Mouse (Mus musculus) c-Kit-positive CD71-positive TER-119-positive erythroid progenitor cells, embryonic 14.5 days (primary cell): Measurements from ENCODE around the gene Ttc6.

Experiments used
- DNase-seq: peaks from one replicate; pipeline ENCODE4 v3.0.0-alpha.2; 2013; ENCODE audit warnings: low spot score

Ttc6 gene

DNA sequence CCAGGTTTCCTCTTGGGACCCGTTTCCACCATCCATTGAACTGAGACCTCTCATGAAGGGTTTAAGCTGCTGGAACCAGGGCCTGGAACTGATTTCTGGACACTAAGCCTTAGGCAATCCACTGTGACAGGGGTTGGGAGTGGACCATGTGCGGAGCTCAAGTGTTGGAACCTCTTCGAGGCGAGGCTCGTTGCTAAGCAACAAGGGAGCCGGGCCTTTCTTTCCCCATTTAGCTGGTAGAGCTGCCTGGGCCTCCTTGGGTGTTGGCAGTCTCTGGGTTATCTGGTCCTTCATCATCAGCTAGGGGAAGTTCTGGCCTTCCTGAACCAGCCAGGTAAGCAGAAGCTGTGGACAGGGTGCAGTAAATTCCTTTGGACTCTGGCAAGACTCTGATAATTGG lies at the start of gene Ttc6:
Ttc6 (plus strand) TSS at position 205 of the 400 bp plus-strand sequence.
- DNase-seq, result no peak

DNA sequence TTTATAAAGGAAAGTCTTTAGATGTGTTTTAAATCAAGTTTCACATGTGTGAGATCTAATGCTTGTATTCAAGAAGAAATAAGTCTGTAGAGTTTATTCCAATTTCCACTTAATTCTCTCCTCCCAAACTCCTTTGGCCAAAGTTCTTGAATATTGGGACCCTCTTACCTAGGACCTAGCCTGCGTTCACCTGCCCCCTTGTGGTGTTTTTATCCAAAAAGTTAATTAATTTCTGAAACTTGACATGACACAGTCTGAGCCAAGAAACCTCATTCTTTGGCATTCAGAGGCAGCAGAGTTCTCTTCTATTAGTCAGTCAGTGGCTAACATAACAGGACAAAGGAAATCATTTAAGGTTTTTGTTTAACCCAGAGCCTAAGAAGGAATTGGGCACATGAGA lies 49.4 kb upstream of the Ttc6 start:
- no peak for DNase-seq

DNA sequence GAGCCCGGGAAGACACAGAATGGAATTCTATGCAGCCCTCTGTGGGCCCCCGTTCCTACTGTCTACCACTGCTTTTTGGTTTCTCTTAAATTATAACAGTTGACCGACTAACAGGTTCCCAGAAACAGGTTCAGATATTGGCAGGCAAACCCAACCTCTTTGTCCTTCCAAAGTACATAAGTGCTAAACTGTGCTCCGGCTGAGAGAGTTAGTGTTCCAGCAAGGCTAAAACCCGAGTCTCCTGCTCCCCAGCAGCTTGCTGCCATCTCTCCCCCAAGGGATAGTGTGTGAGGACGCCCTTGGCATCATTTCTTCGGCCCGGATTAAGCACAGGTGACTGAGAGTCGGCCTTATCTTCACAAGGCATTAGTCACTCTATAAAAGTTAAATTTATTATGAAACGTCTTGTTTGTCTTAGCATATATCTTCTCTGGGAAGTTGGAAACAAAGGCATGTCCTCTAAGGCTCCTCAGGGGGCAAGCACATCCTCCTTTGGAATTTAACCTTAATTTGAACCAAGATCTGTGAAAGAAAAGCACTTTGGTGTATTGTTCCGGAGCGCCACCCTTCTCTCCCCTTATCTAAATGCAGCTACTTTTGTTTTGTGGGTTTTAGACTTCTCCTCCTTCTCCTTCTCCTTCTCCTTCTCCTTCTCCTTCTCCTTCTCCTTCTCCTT lies 48.1 kb upstream of the Ttc6 start:
- no peak for DNase-seq

DNA sequence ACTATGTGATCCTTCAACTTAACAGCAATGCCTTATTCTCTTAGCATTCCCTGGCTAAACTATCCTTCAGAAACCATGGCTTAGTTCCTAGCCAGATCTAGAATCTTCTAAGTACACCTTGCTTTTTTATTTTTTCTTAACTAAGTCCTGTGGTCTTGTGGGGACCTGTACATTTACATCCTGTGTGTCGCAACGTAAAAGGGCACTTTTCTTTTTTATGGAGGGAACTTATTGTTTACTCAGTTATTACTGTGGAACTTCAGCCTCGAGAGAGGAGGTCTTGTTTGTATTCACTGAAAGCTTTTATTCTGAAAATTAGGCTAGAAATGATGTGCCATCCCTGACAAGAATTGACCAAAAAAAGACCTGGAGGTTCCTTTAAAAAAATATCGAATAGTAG lies 35.6 kb upstream of the Ttc6 start:
- DNase-seq, result no peak

DNA sequence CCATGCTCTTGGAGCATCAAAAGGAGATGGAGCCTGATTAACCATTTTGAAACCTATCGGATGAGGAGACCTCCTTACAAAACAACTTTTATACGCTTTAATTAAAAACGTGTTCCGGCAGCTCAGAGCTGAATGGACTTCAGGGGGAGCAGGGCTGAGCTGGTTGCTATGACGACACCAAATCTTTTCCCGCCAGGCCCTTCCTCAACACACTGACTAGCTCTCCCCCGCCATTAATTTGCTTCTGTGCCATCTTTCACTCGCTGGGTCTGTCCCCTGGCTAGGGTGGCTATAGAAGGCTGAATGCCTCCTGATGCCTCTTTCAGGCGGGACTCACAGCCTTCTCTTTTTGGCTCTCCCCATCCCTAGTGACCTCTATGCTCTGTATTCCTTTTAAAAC lies 33.4 kb upstream of the Ttc6 start:
- no peak for DNase-seq

DNA sequence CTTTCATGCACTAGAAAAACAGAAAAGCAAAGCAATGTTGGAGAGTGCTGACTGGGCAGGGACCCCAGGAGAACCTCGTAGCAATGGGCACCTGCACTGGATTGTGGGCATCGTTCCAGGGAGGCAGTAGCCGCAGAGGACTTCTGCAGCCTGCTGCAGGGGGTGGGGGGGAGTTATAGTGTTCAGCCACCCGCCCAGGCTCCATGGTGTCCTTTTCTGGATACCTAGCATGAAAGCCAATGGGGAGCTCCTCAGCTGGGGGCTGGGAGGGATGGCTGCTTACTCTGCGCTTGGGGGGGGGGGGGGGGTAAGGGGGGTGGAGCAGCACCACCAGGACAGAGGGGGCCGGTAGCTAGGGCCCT lies 29.4 kb upstream of the Ttc6 start:
- DNase-seq, result no peak

DNA sequence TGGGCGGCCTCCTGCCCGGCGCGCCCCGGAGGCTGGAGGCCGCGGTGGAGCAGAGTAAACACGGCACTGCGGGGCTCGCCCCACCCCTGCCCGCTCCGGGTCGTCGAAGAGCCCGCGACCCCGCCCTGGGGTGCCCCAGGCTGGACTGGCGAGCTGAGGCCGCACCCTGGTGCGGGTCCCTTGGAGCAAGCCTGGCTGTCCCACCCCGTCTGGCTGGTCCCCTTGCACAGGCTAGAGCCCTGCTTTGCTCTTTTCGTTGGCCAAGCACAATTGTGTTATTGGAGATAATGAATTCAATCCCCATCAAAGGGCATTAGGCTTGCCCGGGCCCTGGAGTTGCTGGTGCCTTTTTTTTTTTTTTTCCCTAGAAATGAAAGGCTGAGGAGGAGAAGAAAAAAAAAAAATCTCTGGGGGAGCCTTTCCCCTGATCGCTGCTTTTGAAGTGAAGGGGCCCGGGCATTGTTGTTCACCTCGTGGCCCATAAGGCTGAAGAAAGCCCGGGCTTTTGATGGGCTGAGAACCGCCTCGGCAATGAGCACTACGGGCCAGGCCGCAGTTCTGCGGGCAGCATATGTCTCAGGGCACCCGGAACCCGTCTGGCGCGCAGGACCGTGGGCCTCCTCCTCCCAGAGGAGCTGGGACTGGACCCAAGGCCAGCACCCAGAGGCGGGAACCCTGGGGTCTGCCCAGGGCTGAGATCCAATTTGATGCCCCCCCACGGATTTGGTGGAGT lies 28.9 kb upstream of the Ttc6 start:
- no peak for DNase-seq

DNA sequence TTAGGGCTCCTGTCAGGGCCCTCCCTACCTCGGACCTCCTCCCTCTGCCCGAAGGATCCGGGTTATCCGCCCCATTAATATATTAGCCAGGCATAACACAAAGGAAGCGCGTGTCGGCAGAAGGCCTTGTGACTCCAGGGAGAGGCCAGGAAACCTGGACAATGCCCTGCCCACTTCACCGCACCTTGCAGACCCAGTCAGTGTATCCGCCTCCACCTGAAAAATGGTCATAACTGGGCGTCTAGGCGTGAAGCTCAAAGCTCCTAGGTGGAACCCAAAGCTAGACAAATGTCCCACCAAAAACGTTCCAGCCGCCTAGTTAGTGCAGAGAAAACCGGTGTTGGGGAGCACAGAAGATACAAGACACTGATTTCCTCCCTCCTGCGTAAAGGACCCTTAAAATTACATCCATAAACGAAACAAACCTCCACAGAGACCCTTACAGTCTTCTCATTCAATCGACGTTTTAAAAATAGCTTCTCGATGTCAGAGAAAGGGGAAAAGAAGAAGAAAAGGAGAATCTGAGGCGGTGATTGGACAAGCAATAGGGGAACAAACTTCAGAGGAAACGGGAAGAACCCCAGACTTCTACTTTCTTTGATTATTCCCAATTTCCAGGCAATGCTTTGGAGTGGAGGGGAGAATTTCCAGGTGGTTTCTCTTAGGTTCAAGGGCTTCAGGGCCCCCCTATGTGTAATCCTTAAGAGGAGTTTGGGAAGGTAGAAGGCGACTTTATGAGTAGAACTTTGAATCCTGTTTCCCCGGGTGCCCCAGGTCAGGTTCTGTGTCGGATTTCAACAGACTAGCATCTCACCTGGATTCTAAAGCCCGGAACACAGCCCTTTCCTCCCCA lies 27.6 kb upstream of the Ttc6 start:
- no peak for DNase-seq

DNA sequence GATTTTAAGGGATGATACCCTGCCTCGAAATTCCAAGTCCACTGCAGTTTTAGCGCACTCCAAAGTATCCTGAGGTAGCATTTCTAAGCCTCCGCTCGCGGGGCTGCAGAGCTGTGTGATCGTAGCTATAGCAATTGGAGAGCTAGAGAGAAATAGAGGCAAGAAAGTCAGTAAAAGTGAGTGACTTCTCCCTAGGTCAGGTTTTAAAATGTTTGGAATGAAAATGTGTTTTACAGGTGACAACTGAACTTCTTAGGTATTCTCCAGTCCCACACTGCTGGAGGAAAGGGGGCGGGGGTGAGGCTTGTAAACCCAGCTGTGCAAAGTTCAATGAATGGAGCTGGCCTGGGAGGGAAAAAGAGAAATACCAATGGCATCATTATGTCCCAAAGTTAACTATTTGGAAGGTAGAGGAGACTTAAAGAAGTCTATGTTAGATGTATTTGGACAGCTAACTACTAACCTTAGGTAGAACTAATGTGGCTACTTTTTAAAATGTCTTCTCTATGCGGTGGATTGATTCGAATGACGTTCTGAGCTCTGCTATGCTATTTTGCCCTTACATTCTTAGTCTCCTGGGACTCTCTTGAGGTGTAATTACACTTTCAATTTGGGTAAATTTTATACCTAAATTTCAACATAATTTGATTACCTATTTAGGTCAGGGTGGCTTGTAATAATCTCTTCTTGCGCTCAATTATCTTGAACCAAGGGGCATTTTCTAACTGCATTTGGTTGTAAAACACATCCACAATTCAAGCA lies 26.8 kb upstream of the Ttc6 start:
- no peak for DNase-seq

DNA sequence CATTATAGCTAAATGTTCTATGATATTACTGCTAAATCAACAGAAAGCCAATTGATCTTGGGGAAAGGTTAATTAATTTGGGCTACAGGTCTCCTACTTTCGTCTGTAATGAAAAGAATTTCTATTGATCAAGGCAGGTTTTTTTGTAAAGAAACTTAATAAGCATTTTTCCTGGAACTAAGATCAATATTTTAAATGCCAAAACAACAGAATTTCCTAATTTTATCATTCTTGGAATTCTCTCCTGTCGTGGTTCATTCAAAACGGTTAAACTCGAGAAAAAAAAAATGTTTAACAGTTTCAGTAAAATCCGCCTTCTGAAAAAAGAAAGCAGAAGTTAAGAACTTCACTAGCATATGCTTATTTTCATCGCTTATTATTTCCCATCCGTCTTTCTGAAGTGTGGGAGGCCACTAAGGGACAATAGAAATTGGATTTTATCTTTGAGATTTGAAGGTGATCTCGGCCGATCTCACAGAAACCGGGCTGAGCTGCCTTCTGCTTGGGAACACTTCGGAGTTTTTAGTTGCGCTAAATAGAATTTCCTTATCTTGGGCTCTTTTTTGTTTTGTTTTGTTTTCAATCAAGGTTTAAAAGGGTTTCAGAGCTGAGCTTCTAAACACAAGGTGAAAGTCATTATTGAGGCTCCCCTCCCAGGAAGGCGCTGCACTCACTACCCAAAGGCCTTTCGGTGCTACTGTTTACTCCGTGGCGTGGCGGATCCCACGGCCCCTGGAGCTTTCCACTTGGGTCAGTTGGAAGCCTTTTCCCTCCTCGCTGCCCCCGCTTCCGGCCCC lies 25.9 kb upstream of the Ttc6 start:
- DNase-seq, result no peak

DNA sequence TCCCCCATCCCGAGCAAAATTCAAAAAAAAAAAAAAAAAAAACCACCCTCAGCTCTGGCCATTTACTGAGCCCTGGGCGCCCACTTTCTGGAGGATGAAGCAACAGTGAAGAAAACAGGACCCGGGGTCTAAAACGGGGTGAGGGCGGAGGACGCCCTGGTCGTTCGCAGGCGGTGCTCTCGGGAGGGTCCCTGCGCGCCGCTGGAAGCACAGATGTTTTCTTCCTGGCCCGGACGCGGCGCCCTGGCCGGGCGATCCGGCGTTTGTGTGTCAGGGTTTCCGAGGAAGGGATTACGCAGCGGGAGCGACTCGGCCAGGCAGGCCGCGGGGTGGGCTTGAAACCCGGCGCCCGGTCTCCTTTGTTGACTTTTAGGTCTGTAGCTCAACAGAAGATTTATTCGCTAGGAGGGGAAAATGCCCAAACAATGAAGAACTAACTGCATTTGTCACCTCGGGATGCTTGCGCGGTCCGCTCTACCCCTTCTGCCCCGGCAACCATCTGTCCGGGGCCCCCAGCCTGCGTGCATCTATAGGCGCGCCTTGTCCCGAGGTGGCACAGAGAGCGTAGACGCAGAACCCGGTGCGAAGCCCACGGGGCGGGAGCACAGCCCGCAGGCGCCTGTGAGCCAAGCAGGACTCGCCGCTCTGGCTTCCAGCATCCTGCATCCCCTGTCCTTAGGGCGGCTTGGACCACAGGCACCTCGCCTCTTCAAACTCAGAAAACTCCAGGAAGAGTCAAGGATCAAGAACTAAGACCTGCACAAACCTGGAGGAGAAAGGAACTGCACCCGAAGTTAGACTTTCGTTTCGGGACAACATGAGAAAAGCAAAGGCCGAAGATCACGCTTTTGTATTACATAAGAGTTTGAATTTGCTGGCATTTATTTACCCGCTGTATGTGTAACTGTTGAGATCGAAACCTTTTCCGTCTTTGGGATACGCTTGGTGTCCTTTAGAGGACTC lies 25.0 kb upstream of the Ttc6 start:
- no peak for DNase-seq

DNA sequence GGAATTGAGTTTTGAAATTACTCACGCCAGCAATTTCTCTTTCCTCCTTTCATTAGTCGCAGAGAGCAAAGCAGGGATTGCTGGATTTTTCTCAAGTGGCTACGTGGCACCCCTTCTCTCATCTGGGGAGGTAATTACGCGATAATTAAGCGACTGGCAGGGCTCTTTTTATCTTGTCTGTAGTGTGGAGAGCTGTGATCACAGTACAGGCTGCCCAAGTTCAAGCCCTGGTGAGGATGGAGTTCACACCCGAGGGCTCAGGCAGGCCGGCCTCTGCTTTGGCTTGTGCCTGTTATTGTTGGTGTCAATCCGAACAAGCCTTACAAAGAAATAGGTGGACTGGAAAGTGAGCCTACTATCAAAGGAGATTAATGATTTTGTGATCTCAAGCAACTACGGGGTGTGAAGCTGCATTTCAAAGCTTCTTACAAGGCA lies 24.3 kb upstream of the Ttc6 start:
- no peak for DNase-seq

DNA sequence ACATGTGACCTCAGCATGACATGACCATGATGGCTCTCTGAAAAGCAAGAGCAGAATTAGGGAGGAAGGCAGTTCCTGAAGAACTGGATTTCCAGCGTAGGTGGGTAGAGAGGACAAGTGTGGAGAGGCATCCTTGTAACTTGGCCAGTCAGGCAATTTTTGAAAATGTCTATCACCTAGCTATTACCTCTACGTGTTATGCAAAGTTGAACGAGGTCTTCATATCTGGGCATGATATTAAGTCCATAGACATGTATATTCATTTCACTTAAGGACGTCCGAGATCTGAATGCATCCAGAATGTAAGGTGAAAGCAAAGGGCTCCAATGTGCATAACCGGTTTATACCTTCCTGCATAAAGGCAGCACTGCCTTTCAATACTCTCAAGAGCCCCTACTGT lies 22.8 kb upstream of the Ttc6 start:
- no peak for DNase-seq

DNA sequence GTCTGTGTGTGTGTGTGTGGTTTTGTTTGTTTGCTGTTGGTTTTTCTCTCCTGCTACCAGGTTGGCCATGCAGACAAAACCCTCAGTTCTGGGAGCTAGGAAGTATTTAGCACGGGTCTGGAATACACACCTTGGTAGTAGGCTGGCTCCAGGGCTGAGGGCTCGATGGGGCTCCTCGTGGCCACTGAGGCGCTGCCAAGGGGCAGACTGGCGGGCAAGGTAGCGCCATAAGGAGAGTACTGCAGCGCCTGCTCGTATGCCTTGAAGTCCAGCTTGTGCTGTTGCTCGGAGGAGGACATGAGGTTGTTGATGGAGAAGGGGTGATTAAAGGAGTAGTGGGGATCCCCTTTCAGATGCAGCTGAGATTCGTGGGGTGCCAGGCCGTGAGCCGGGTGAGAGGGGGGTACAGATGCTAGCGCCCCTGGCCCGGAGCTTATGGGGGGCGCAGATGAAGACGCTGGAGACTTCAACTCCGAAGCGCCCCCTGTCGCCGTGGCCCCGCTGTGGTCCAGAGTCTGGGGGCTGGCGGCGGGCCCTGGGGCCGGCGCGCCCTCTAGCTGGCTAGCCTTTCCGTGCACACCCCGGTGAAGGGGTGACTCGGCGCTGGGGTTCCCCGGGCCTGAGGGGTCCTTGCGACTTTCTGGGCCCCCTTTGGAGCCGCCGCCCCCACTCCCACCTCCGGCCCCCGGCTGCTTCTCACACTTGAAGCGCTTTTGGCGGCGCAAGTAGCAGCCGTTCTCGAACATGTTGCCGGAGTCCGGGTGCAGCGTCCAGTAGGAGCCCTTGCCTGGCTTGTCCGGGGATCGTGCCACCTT lies 21.8 kb upstream of the Ttc6 start:
- DNase-seq, result no peak

DNA sequence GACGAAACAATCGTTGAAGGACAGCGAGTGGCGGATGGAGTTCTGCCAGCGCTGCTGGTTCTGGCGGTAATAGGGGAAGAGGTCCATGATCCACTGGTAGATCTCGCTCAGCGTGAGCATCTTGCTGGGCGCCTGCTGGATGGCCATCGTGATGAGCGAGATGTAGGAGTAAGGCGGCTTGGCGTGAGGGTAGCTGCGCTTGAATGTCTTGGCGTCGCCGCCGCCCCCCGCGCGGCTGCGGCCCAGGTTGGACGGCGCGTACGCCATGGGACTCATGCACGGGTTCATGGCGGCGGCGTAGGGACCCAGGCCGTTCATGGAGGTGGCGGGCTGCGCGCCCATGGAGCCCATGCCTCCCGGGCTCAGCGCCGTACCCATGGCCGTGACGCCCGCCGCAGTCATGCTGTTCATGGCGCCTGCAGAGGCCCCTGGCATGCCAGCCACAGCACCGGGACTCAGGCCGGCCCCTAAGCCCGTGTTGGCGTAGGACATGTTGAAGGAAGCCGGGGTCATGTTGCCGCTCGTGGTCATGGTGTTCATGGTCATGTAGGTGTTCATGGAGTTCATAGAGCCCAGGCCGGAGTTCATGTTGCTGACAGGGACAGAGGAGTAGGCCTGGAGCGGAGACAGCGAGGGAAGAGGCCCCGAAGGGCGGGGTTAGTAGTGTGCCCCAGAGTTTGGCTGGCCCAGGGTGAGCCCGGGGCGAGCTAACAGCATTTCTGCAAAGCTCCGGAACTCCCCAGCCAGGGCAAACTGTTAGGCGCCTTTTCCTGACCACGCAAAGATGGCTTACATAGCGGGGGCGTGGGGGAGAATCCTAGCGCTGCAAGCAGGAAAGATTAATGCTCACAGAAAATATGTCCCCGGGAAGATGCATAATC lies 20.9 kb upstream of the Ttc6 start:
- DNase-seq, result no peak

DNA sequence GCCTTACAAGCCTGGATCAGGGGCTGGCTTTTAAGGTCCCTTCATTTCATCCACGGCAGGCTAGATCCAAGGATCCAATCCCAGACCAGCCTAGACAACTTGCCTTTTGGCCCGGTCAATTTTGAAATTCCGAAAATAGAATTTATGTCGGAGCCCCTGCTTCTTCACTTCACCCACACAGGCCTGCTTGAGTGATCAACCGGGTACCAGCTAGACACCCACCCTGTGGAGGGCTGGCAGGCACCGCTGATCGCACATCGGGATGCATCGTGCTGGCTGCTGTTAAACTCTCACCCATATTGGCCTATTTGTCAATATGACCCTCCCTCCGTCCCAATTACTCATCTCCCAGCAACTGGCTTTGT lies 20.3 kb upstream of the Ttc6 start:
- no peak for DNase-seq

DNA sequence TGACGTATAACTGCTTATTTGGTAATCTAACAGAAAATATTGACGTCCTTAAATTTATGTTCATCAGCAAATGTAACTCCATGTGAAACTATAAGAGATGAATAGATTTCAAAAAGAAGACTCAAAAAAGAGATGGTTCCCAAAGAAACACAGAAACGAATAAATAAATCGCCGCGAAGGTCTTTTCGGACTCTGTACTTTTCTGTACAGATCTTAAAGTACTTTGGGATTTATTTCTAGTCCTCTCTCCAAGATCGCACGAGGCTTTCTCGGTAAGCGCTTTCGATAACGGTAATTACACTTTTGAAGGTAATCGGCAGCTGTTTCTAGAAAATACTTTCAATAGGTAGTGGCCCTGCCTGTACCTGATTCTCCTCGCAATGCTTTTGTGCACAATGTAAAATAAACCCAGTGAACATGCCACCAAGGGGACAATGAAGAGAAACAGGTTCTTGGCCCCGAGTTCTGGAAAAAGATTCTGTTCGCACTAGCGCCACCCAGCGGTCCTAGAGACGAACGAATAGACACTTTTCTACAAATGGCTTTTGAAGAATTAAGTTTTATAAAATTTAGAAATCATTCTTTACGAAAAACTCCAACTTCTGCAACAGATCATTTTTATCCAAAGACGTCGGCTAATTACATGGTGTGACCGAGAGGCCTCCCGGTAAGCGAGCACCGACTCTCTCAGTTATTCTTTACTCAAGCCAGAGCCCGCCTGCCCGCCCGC lies 19.1 kb upstream of the Ttc6 start:
- peak; percentile 41 for DNase-seq
